Mouse (Mus musculus) liver, embryonic 14.5 days (tissue): ENCODE data around the gene RPS10-NUDT3.

Experiments used
- CTCF ChIP-seq: IDR thresholded peaks from 2 replicates; pipeline ENCODE4 v1.5.1; 2016; ENCODE audit warnings: antibody characterized with exemption, low read depth, control low read depth
- EP300 ChIP-seq: IDR thresholded peaks from 2 replicates; pipeline ENCODE4 v1.6.1; 2016; ENCODE audit warnings: antibody characterized with exemption, low read depth

DNA sequence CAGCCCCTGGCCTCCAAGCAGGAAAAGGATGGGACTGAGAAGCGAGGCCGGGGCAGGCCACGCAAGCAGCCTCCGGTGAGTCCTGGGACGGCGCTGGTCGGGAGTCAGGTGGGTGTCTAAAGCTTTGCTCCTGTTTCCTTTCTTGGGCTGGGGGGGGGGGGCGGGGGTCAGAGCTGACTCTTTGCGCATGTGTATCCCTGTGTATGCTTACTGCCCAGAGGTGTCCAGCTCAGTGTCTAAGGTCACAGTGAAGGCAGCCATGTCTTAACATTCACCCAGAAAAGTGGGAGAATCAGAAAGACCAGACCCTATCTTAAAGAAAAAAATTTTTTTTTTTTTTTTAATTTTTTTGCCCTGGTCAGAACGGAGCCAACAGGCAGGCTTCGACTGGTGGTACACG lies 75.4 kb downstream of the RPS10-NUDT3 start:
- no peak for TF ChIP-seq CTCF
- no peak for TF ChIP-seq EP300
